Mouse (Mus musculus): ENCODE data around the gene Ciapin1. TPM values are rescaled to one million over a fixed set of nuclear protein-coding genes. Genes with fewer than 3 reads are reported as not detected.

Gene Ciapin1
- polyA plus RNA-seq, 1 experiment from 2014 or later: 37.5 TPM

DNA sequence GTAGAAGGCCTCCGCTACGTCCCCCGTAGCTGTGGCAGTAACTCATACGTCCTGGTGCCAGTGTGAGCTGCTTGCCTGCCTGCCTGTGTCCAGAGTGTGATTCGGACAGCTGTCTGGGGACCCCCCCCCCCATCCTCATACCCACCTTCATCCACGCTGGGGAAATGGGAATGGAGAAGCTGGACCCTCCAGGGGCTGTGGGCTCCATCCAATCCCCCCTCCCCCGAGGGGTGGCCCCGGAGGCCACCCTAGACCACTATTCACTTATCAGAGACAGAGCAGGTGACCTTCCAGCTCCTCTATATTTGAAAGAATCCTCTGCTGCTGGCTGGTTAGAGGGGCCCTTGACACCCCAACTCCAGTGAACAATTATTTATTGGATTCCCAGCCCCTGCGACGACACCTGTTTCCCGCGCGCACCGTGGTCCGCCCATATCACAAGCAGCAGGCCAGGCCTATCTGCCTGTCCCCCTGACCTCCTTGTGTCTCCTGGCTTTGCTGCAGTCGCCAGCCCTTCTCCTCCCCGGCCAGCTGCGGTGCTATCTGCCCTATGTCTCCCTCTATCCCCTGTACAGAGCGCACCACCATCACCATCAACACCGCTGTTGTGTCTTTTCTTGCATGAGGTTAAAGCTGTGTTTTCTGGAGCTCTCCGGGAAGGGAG lies 57.5 kb downstream of the Ciapin1 start:
- Histone ChIP-seq H3K27me3 (ENCODE audit: control insufficient read depth, insufficient read depth, low read depth, low read length) (peaks cover 2% of the 10 kb centered on the region; the same call in 1 of the 2 replicates), H3K4me3 (ENCODE audit: low read depth, low read length) (no peak overlapping the region), H3K9me3 (replicated peaks; ENCODE audit: control insufficient read depth, low read length) (no peaks in the 10 kb centered on the region), H3K9ac (ENCODE audit: low read depth, low read length) (no peak overlapping the region), H3K4me2 (ENCODE audit: low read depth, low read length) (no peak overlapping the region), H3K36me3 (ENCODE audit: control insufficient read depth, insufficient read depth) (no peaks in the 10 kb centered on the region), H3K27ac (ENCODE audit: low read length) (no peak overlapping the region), H3K4me1 (ENCODE audit: control insufficient read depth, low read depth, low read length) (peaks cover 21% of the 10 kb centered on the region)
- 64% methylated on average over 21 of the region's 21 CpGs for WGBS (ENCODE audit: insufficient replicate concordance)
- no peak for ATAC-seq (ENCODE audit: low read depth)

GRCm38 (mm10) chr8:94779534-94780294 lies 58.4 kb downstream of the Ciapin1 start:
- Histone ChIP-seq H3K9ac (ENCODE audit: low read depth, low read length) (no peak overlapping the region), H3K4me3 (ENCODE audit: low read depth, low read length) (no peak overlapping the region), H3K27ac (ENCODE audit: low read length) (no peak overlapping the region), H3K4me2 (ENCODE audit: low read depth, low read length) (no peak overlapping the region), H3K4me1 (ENCODE audit: control insufficient read depth, low read depth, low read length) (peaks cover 16% of the 10 kb centered on the region), H3K36me3 (ENCODE audit: control insufficient read depth, insufficient read depth) (no peaks in the 10 kb centered on the region), H3K9me3 (replicated peaks; ENCODE audit: control insufficient read depth, low read length) (no peaks in the 10 kb centered on the region), H3K27me3 (ENCODE audit: control insufficient read depth, insufficient read depth, low read depth, low read length) (peaks cover 7% of the 10 kb centered on the region)
- ATAC-seq (ENCODE audit: low read depth): no peak
- WGBS (ENCODE audit: insufficient replicate concordance): 65% methylated on average over 16 of the region's 16 CpGs

GRCm38 (mm10) chr8:94778895-94779533 lies 59.1 kb downstream of the Ciapin1 start:
- Histone ChIP-seq H3K36me3 (ENCODE audit: control insufficient read depth, insufficient read depth) (no peaks in the 10 kb centered on the region), H3K27ac (ENCODE audit: low read length) (no peak overlapping the region), H3K4me2 (ENCODE audit: low read depth, low read length) (no peak overlapping the region), H3K9ac (ENCODE audit: low read depth, low read length) (no peak overlapping the region), H3K4me1 (ENCODE audit: control insufficient read depth, low read depth, low read length) (peaks cover 16% of the 10 kb centered on the region), H3K27me3 (ENCODE audit: control insufficient read depth, insufficient read depth, low read depth, low read length) (peaks cover 14% of the 10 kb centered on the region), H3K4me3 (ENCODE audit: low read depth, low read length) (no peak overlapping the region), H3K9me3 (replicated peaks; ENCODE audit: control insufficient read depth, low read length) (no peaks in the 10 kb centered on the region)
- ATAC-seq (ENCODE audit: low read depth): no peak; the same call in 1 of the 2 replicates
- whole genome bisulfite sequencing (ENCODE audit: insufficient replicate concordance): 31% methylated on average over 10 of the region's 10 CpGs

DNA sequence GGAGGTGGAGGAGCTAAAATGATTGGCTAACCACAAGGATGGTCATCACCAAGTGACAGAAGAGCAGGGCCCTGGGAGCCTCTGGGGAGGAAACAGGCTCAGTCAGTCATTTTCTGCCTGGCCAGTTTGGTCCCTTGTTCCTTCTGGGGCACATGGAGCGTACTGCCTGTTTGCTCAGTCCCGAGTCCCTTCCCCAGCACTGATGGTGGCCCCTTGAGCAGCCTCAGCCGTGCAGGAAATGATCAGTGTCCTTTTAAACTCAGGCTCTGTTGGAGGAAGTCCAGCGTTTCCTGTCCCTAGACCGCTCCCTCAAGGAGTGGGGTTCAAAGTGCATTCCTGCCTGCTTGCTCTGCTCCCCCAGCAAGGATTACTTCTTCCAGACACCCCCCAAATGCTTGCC lies 59.7 kb downstream of the Ciapin1 start:
- Histone ChIP-seq H3K9ac (ENCODE audit: low read depth, low read length) (no peak overlapping the region), H3K4me2 (ENCODE audit: low read depth, low read length) (no peak overlapping the region), H3K4me1 (ENCODE audit: control insufficient read depth, low read depth, low read length) (peaks cover 16% of the 10 kb centered on the region), H3K36me3 (ENCODE audit: control insufficient read depth, insufficient read depth) (no peaks in the 10 kb centered on the region), H3K4me3 (ENCODE audit: low read depth, low read length) (no peak overlapping the region), H3K9me3 (replicated peaks; ENCODE audit: control insufficient read depth, low read length) (no peaks in the 10 kb centered on the region), H3K27ac (ENCODE audit: low read length) (no peak overlapping the region), H3K27me3 (ENCODE audit: control insufficient read depth, insufficient read depth, low read depth, low read length) (peaks cover 19% of the 10 kb centered on the region)
- WGBS (ENCODE audit: insufficient replicate concordance): 20% methylated on average over 5 of the region's 5 CpGs
- 0 out of 2 replicates have a peak, but pooled peaks have one; percentile 27 for ATAC-seq (ENCODE audit: low read depth)

- peaks cover 24% of the 10 kb centered on the region for H3K27me3 ChIP-seq (ENCODE audit: control insufficient read depth, insufficient read depth, low read depth, low read length)
- peaks cover 16% of the 10 kb centered on the region for H3K4me1 ChIP-seq (ENCODE audit: control insufficient read depth, low read depth, low read length)
- no peak overlapping the region for H3K27ac ChIP-seq (ENCODE audit: low read length)
- no peaks in the 10 kb centered on the region for H3K36me3 ChIP-seq (ENCODE audit: control insufficient read depth, insufficient read depth)
- H3K9ac ChIP-seq (ENCODE audit: low read depth, low read length): no peak overlapping the region
- H3K4me3 ChIP-seq (ENCODE audit: low read depth, low read length): no peak overlapping the region
- H3K4me2 ChIP-seq (ENCODE audit: low read depth, low read length): no peak overlapping the region
- no peak for ATAC-seq (ENCODE audit: low read depth)
- WGBS (ENCODE audit: insufficient replicate concordance): 51% methylated on average over 10 of the region's 10 CpGs
- H3K9me3 ChIP-seq (replicated peaks; ENCODE audit: control insufficient read depth, low read length): no peaks in the 10 kb centered on the region
These were observed 60.1 kb downstream of the Ciapin1 start for GRCm38 (mm10) chr8:94778036-94778435.

- Histone ChIP-seq H3K4me1 (ENCODE audit: control insufficient read depth, low read depth, low read length) (peaks cover 16% of the 10 kb centered on the region), H3K27ac (ENCODE audit: low read length) (no peak overlapping the region), H3K36me3 (ENCODE audit: control insufficient read depth, insufficient read depth) (no peaks in the 10 kb centered on the region), H3K4me3 (ENCODE audit: low read depth, low read length) (no peak overlapping the region), H3K9me3 (replicated peaks; ENCODE audit: control insufficient read depth, low read length) (no peaks in the 10 kb centered on the region), H3K4me2 (ENCODE audit: low read depth, low read length) (no peak overlapping the region), H3K9ac (ENCODE audit: low read depth, low read length) (no peak overlapping the region), H3K27me3 (ENCODE audit: control insufficient read depth, insufficient read depth, low read depth, low read length) (peaks cover 41% of the 10 kb centered on the region)
- no peak for ATAC-seq (ENCODE audit: low read depth)
- WGBS (ENCODE audit: insufficient replicate concordance): 57% methylated on average over 2 of the region's 2 CpGs
These were observed 61.8 kb downstream of the Ciapin1 start for GRCm38 (mm10) chr8:94776346-94776745.

DNA sequence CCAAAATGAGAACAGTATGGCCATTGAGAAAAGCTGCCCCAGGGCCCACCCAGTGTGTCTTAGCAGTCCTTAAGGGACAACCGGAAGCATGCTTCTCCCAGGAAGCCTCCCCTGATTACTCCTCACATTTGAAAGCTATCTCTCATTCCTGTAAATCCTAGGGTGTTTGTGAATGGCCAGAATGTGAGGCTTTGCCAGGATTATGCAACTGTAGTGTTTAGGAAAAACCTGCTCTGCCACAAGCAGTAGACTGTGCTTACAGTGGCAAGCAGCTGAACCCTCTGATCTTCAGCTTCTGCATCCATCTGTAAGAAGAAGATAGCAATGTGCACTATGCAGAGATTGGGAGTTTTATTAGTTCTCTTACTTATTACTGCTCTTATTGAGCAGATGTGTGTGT lies 63.6 kb downstream of the Ciapin1 start:
- ATAC-seq (ENCODE audit: low read depth): no peak
- no peak overlapping the region for H3K27ac ChIP-seq (ENCODE audit: low read length)
- 73% methylated on average over 1 of the region's 1 CpGs for WGBS (ENCODE audit: insufficient replicate concordance)
- peaks cover 13% of the 10 kb centered on the region for H3K4me1 ChIP-seq (ENCODE audit: control insufficient read depth, low read depth, low read length)
- H3K9ac ChIP-seq (ENCODE audit: low read depth, low read length): no peak overlapping the region
- H3K4me3 ChIP-seq (ENCODE audit: low read depth, low read length): no peak overlapping the region
- H3K27me3 ChIP-seq (ENCODE audit: control insufficient read depth, insufficient read depth, low read depth, low read length): peaks cover 58% of the 10 kb centered on the region
- no peak overlapping the region for H3K4me2 ChIP-seq (ENCODE audit: low read depth, low read length)
- no peaks in the 10 kb centered on the region for H3K36me3 ChIP-seq (ENCODE audit: control insufficient read depth, insufficient read depth)
- H3K9me3 ChIP-seq (replicated peaks; ENCODE audit: control insufficient read depth, low read length): no peaks in the 10 kb centered on the region

GRCm38 (mm10) chr8:94773700-94774171 lies 64.4 kb downstream of the Ciapin1 start:
- Histone ChIP-seq H3K9me3 (replicated peaks; ENCODE audit: control insufficient read depth, low read length) (no peaks in the 10 kb centered on the region), H3K27ac (ENCODE audit: low read length) (no peak overlapping the region), H3K4me1 (ENCODE audit: control insufficient read depth, low read depth, low read length) (peaks cover 13% of the 10 kb centered on the region), H3K9ac (ENCODE audit: low read depth, low read length) (no peak overlapping the region), H3K4me3 (ENCODE audit: low read depth, low read length) (no peak overlapping the region), H3K4me2 (ENCODE audit: low read depth, low read length) (no peak overlapping the region), H3K27me3 (ENCODE audit: control insufficient read depth, insufficient read depth, low read depth, low read length) (peaks cover 59% of the 10 kb centered on the region), H3K36me3 (ENCODE audit: control insufficient read depth, insufficient read depth) (no peaks in the 10 kb centered on the region)
- no peak for ATAC-seq (ENCODE audit: low read depth)
- 59% methylated on average over 12 of the region's 12 CpGs for WGBS (ENCODE audit: insufficient replicate concordance)

- H3K27ac ChIP-seq (ENCODE audit: low read length): no peak overlapping the region
- no peaks in the 10 kb centered on the region for H3K9me3 ChIP-seq (replicated peaks; ENCODE audit: control insufficient read depth, low read length)
- no peak for ATAC-seq (ENCODE audit: low read depth)
- H3K4me3 ChIP-seq (ENCODE audit: low read depth, low read length): no peak overlapping the region
- no peak overlapping the region for H3K9ac ChIP-seq (ENCODE audit: low read depth, low read length)
- no peaks in the 10 kb centered on the region for H3K36me3 ChIP-seq (ENCODE audit: control insufficient read depth, insufficient read depth)
- peaks cover 59% of the 10 kb centered on the region for H3K27me3 ChIP-seq (ENCODE audit: control insufficient read depth, insufficient read depth, low read depth, low read length)
- H3K4me1 ChIP-seq (ENCODE audit: control insufficient read depth, low read depth, low read length): peaks cover 13% of the 10 kb centered on the region
- H3K4me2 ChIP-seq (ENCODE audit: low read depth, low read length): no peak overlapping the region
- WGBS (ENCODE audit: insufficient replicate concordance): 49% methylated on average over 6 of the region's 6 CpGs
These were observed 65.1 kb downstream of the Ciapin1 start for GRCm38 (mm10) chr8:94773048-94773447.

All from liver, embryonic 16.5 days (tissue).